Mouse (Mus musculus): Measurements from ENCODE around the gene Gm3182. TPM values are rescaled to one million over a fixed set of nuclear protein-coding genes. Genes with fewer than 3 reads are reported as not detected.
"Not testable (repeated sequence)": the region's sequence is repeated elsewhere in the genome, so short reads cannot be mapped to it uniquely, and the experiment has no call there.

The Gm3182 gene
- not detected in 2 replicates for polyA plus RNA-seq (2014; fragmentation: Nextera tagmentation; extraction: Ambion mirVana)

DNA sequence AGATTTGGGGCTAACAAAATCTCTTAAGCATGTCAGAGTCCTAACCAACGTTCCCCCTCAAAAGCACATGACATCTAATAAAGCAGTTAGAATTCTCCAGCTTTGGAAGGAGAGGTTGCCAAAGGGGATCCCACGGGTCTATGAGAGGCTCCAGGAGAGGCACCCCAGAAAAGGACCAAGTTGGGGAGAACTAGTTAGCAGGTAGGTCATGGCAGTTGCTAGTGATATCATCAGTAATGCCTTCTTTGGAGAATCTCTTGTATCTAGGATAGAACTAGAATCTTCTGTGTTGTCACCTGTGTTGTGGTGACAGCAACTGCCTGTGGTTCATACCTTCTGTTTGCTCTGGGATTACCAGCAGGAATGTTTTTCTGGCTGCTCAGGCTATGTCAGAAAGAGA lies at the start of gene Gm3182:
Gene Gm3182, plus strand, starts transcription at position 301 of the 400 bp plus-strand sequence.
- ATAC-seq (ENCODE audit: insufficient number of reproducible peaks, insufficient read depth, low FRiP score, low read depth); H3K9ac ChIP-seq (replicated peaks; ENCODE audit: low read depth, low read length); H3K4me1 ChIP-seq (ENCODE audit: control insufficient read depth, insufficient read depth, low read length); H3K4me2 ChIP-seq (replicated peaks; ENCODE audit: low read depth, low read length); H3K9me3 ChIP-seq (ENCODE audit: control insufficient read depth, low read depth, low read length); H3K4me3 ChIP-seq (ENCODE audit: low read depth, low read length); H3K27me3 ChIP-seq (ENCODE audit: control insufficient read depth, insufficient read depth, low read length); H3K36me3 ChIP-seq (ENCODE audit: control insufficient read depth, insufficient read depth, low read length); H3K27ac ChIP-seq (ENCODE audit: low read length): not testable (repeated sequence)
- WGBS: no CpG with 5 or more reads among the region's 2 CpGs

DNA sequence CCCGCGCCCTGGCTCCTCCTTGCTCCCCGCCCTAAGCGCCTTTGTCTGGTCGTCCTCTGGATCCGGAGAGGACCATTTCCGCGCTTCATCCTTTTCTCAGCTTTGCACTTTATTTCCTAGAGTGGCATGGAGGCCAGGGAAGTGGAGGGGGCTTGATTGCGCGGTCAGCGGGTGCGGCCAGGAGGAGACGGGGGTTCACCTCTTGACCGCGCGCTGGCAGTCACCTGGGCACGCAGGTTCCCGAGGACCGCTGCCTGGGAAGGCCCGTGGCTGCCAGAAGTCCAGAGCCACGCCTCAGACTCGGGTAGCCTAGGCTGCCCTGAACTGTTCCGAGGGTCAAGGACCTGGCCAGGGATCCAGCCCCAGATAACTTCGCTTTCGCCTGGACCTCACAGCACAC lies 17.9 kb downstream of the Gm3182 start:
- not testable (repeated sequence) for H3K9me3 ChIP-seq (ENCODE audit: control insufficient read depth, low read depth, low read length); H3K4me3 ChIP-seq (ENCODE audit: low read depth, low read length); H3K36me3 ChIP-seq (ENCODE audit: control insufficient read depth, insufficient read depth, low read length); H3K4me1 ChIP-seq (ENCODE audit: control insufficient read depth, insufficient read depth, low read length); H3K9ac ChIP-seq (replicated peaks; ENCODE audit: low read depth, low read length); ATAC-seq (ENCODE audit: insufficient number of reproducible peaks, insufficient read depth, low FRiP score, low read depth); H3K27me3 ChIP-seq (ENCODE audit: control insufficient read depth, insufficient read depth, low read length); H3K27ac ChIP-seq (ENCODE audit: low read length)
- H3K4me2 ChIP-seq (replicated peaks; ENCODE audit: low read depth, low read length): peak overlapping the region; percentile 25; the same call in 1 of the 2 replicates
- WGBS: 15% methylated on average over 12 of the region's 25 CpGs

Other genes with a start within 250 kb of the Gm3182 start
- gene Gm3138, start 232.1 kb upstream of the Gm3182 start, polyA plus RNA-seq (2014; fragmentation: Nextera tagmentation; extraction: Ambion mirVana): not detected in 2 replicates
- gene Gm3149, start 164.5 kb upstream of the Gm3182 start, polyA plus RNA-seq (2014; fragmentation: Nextera tagmentation; extraction: Ambion mirVana): not detected in 2 replicates
- gene 2610042L04Rik, start 147.0 kb upstream of the Gm3182 start, polyA plus RNA-seq (2014; fragmentation: Nextera tagmentation; extraction: Ambion mirVana): 0.18 and 0.35 TPM in 2 replicates
- not detected in 2 replicates for gene Gm3159, start 84.2 kb upstream of the Gm3182 start, polyA plus RNA-seq (2014; fragmentation: Nextera tagmentation; extraction: Ambion mirVana)
- gene Gm3164, start 66.3 kb upstream of the Gm3182 start, polyA plus RNA-seq (2014; fragmentation: Nextera tagmentation; extraction: Ambion mirVana): 0.22 and 0.30 TPM in 2 replicates
- gene Gm3173, start 50.8 kb upstream of the Gm3182 start, polyA plus RNA-seq (2014; fragmentation: Nextera tagmentation; extraction: Ambion mirVana): not detected in 2 replicates
- not detected in 2 replicates for gene Gm3047, start 73.7 kb downstream of the Gm3182 start, polyA plus RNA-seq (2014; fragmentation: Nextera tagmentation; extraction: Ambion mirVana)
- not detected in 2 replicates for gene Gm8159, start 150.6 kb downstream of the Gm3182 start, polyA plus RNA-seq (2014; fragmentation: Nextera tagmentation; extraction: Ambion mirVana)
- gene Gm3239, start 182.4 kb downstream of the Gm3182 start, polyA plus RNA-seq (2014; fragmentation: Nextera tagmentation; extraction: Ambion mirVana): not detected in 2 replicates
- gene Gm7876, start 227.5 kb downstream of the Gm3182 start, polyA plus RNA-seq (2014; fragmentation: Nextera tagmentation; extraction: Ambion mirVana): not detected in 2 replicates
- 0.27 TPM in 1 of 2 replicates, not detected in the other for gene Gm3252, start 245.0 kb downstream of the Gm3182 start, polyA plus RNA-seq (2014; fragmentation: Nextera tagmentation; extraction: Ambion mirVana)

All from stomach, embryonic 14.5 days (tissue).